Mouse (Mus musculus): Measurements from ENCODE around the gene Atp2b4. TPM values are rescaled to one million over a fixed set of nuclear protein-coding genes. Genes with fewer than 3 reads are reported as not detected.

Atp2b4 gene
- polyA plus RNA-seq, 1 experiment from 2014 or later = 10.4 TPM

DNA sequence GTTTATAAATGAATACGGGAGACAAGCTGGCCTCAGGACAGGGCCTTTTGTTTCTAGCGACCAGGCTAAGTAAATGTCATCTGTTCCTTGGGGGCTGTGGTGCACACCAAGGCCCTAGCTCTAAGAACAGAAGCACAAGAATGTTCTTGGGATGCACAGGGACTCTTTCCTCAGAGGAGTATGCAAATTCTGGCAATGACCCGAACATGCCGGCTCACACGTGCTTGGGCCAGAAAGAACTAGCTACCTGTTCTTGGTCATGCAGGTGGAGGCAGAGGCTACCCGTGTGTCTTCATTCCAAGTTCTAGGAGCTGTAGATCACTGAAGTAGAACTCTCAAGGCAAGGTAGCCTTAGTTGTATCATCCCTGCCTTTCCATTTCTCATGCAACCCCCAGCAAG, 59.7 kb downstream of the Atp2b4 start:
- 77% methylated on average over 6 of the region's 6 CpGs for WGBS
- Histone ChIP-seq H3K27ac (replicated peaks) (no peak overlapping the region), H3K36me3 (no peaks in the 10 kb centered on the region), H3K27me3 (no peaks in the 10 kb centered on the region), H3K4me1 (peaks cover 31% of the 10 kb centered on the region), H3K4me2 (replicated peaks) (no peak overlapping the region), H3K4me3 (no peak overlapping the region), H3K9ac (replicated peaks) (no peak overlapping the region), H3K9me3 (no peaks in the 10 kb centered on the region)
- no peak for ATAC-seq (replicated peaks)

DNA sequence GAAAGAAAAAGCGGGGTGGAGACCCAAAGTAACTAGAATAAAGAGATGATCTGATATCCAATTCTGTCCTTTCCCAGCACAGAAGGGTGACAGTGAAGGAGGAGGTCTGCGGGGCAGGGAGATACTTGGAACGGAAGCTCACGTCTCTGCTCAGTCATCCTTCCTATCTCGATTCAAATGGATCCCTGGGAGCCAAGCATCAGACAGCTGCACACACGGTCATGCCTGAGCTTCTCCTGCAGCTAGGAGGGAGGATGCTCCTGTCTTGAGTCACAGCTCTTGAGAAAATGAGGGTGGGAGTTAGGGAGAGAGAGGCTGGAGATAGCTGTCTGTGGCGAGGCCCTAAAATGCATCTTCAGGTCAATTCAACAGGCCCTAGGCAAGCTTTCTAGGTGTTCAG, 64.2 kb downstream of the Atp2b4 start:
- Histone ChIP-seq H3K36me3 (no peaks in the 10 kb centered on the region), H3K4me3 (no peak overlapping the region), H3K4me2 (replicated peaks) (no peak overlapping the region), H3K27me3 (no peaks in the 10 kb centered on the region), H3K9ac (replicated peaks) (0 out of 2 replicates have a peak overlapping the region, but pooled peaks have one; percentile 87), H3K9me3 (no peaks in the 10 kb centered on the region), H3K27ac (replicated peaks) (no peak overlapping the region), H3K4me1 (peaks cover 24% of the 10 kb centered on the region)
- peak; percentile 30; the same call in 1 of the 2 replicates for ATAC-seq (replicated peaks)
- 76% methylated on average over 7 of the region's 7 CpGs for WGBS

DNA sequence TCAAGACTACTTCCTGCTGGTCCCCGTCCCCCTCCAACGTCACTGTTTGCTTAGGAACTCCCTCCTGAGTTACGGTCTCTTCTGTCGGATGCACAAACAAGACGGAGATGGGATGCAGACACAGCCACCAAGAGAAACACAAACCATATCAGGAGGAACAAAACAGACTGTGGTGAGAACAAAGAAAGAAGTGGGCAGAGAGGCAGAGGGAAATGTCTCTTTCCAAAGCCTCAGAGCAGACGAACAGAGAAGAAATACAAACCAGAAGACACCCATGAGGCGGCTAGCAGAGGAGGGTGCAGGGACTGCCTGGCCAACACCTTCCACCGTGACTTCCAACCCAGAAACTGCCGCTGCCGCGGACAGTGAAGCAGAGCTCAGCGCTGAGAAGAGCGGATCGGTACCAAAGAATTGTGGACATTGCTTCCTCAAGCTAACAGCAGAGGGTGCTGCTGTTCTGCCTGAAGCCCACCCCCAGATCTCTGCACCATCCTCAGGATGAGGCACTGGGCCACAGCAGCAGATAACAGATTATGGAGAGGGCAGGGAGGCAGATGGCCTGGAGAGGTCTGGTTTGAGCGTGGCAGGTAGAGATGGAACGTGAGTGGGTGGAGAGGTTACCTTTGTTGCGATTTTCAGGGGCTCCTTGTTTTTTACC, 64.7 kb downstream of the Atp2b4 start:
- WGBS = 16% methylated on average over 17 of the region's 17 CpGs
- H3K4me3 ChIP-seq = peak overlapping the region; percentile 57
- peak overlapping the region; percentile 87 for H3K9ac ChIP-seq (replicated peaks)
- peak overlapping the region; percentile 58 for H3K4me2 ChIP-seq (replicated peaks)
- H3K27me3 ChIP-seq = no peaks in the 10 kb centered on the region
- no peaks in the 10 kb centered on the region for H3K36me3 ChIP-seq
- peak; percentile 93 for ATAC-seq (replicated peaks)
- H3K9me3 ChIP-seq = no peaks in the 10 kb centered on the region
- peaks cover 20% of the 10 kb centered on the region for H3K4me1 ChIP-seq
- 0 out of 2 replicates have a peak overlapping the region, but pooled peaks have one; percentile 38 for H3K27ac ChIP-seq (replicated peaks)

GRCm38 (mm10) chr1:133732814-133733213, 68.0 kb downstream of the Atp2b4 start:
- ATAC-seq (replicated peaks) = no peak
- Histone ChIP-seq H3K27ac (replicated peaks) (no peak overlapping the region), H3K4me3 (no peak overlapping the region), H3K9ac (replicated peaks) (no peak overlapping the region), H3K27me3 (no peaks in the 10 kb centered on the region), H3K9me3 (no peaks in the 10 kb centered on the region), H3K36me3 (peaks cover 9% of the 10 kb centered on the region), H3K4me1 (peaks cover 19% of the 10 kb centered on the region), H3K4me2 (replicated peaks) (no peak overlapping the region)
- 71% methylated on average over 11 of the region's 11 CpGs for WGBS

GRCm38 (mm10) chr1:133728339-133728738, 72.5 kb downstream of the Atp2b4 start:
- Histone ChIP-seq H3K27me3 (no peaks in the 10 kb centered on the region), H3K4me2 (replicated peaks) (no peak overlapping the region), H3K4me1 (no peaks in the 10 kb centered on the region), H3K27ac (replicated peaks) (no peak overlapping the region), H3K9ac (replicated peaks) (no peak overlapping the region), H3K4me3 (no peak overlapping the region), H3K36me3 (peaks cover 13% of the 10 kb centered on the region), H3K9me3 (no peaks in the 10 kb centered on the region)
- 84% methylated on average over 7 of the region's 7 CpGs for WGBS
- ATAC-seq (replicated peaks) = no peak

DNA sequence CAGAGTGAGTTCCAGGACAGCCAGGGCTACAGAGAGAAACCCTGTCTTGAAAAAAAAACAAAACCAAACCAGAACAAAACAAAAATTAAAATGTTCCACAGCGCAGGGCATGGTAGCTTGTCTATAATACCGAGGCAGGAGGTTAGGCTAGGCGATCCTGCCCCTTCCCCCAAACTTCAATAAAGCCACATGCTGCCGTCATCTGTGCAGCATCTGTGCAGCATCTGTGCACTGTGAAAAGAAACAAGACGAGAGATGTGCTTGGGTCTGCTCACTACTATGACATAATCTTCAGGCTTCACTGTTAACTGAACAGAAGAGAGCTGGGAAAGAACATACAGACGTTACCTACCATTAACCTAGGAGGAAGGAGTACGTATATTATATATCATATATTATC, 80.5 kb downstream of the Atp2b4 start:
- peaks cover 9% of the 10 kb centered on the region; the same call in 1 of the 2 replicates for H3K36me3 ChIP-seq
- H3K4me2 ChIP-seq (replicated peaks) = no peak overlapping the region
- no peak overlapping the region for H3K4me3 ChIP-seq
- WGBS = 85% methylated on average over 7 of the region's 7 CpGs
- H3K27ac ChIP-seq (replicated peaks) = no peak overlapping the region
- no peak overlapping the region for H3K9ac ChIP-seq (replicated peaks)
- ATAC-seq (replicated peaks) = no peak
- H3K9me3 ChIP-seq = no peaks in the 10 kb centered on the region
- H3K4me1 ChIP-seq = no peaks in the 10 kb centered on the region
- no peaks in the 10 kb centered on the region for H3K27me3 ChIP-seq

GRCm38 (mm10) chr1:133718786-133719185, 82.1 kb downstream of the Atp2b4 start:
- H3K27ac ChIP-seq (replicated peaks) = no peak overlapping the region
- H3K4me1 ChIP-seq = no peaks in the 10 kb centered on the region
- no peak for ATAC-seq (replicated peaks)
- no peak overlapping the region for H3K4me3 ChIP-seq
- H3K4me2 ChIP-seq (replicated peaks) = no peak overlapping the region
- WGBS = 90% methylated on average over 8 of the region's 8 CpGs
- H3K36me3 ChIP-seq = peaks cover 9% of the 10 kb centered on the region; the same call in 1 of the 2 replicates
- no peak overlapping the region for H3K9ac ChIP-seq (replicated peaks)
- no peaks in the 10 kb centered on the region for H3K27me3 ChIP-seq
- no peaks in the 10 kb centered on the region for H3K9me3 ChIP-seq

DNA sequence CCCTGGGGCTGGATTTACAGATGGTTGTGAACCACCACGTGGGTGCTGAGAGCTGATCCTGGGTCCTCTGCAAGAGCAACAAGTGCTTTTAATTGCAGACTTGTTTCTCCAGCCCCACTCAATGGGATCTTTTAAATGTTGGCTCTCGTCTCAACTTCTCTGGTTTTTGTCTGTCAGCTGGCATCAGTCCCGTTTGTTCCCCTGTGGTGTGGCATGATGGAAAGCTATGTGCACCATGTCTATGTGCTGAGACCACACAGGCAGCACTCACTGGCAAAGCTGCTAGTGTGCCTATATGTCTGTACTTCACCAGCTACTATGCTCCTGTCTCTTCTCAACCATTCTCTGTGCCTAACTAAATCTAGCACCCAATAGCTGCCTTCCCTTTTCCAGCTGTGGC, 82.5 kb downstream of the Atp2b4 start:
- Histone ChIP-seq H3K36me3 (peaks cover 9% of the 10 kb centered on the region; the same call in 1 of the 2 replicates), H3K4me2 (replicated peaks) (no peak overlapping the region), H3K4me1 (0 out of 2 replicates have a peak, but pooled peaks cover 1% of the 10 kb centered on the region), H3K9ac (replicated peaks) (no peak overlapping the region), H3K27ac (replicated peaks) (no peak overlapping the region), H3K4me3 (no peak overlapping the region), H3K9me3 (no peaks in the 10 kb centered on the region), H3K27me3 (no peaks in the 10 kb centered on the region)
- ATAC-seq (replicated peaks) = no peak
- WGBS = 60% methylated on average over 3 of the region's 3 CpGs

- Histone ChIP-seq H3K9me3 (no peaks in the 10 kb centered on the region), H3K36me3 (peaks cover 9% of the 10 kb centered on the region; the same call in 1 of the 2 replicates), H3K4me1 (0 out of 2 replicates have a peak, but pooled peaks cover 8% of the 10 kb centered on the region), H3K4me2 (replicated peaks) (no peak overlapping the region), H3K27ac (replicated peaks) (no peak overlapping the region), H3K27me3 (no peaks in the 10 kb centered on the region), H3K9ac (replicated peaks) (no peak overlapping the region), H3K4me3 (no peak overlapping the region)
- no peak for ATAC-seq (replicated peaks)
- WGBS = 30% methylated on average over 7 of the region's 7 CpGs
These were observed 84.4 kb downstream of the Atp2b4 start for GRCm38 (mm10) chr1:133716464-133716863.

DNA sequence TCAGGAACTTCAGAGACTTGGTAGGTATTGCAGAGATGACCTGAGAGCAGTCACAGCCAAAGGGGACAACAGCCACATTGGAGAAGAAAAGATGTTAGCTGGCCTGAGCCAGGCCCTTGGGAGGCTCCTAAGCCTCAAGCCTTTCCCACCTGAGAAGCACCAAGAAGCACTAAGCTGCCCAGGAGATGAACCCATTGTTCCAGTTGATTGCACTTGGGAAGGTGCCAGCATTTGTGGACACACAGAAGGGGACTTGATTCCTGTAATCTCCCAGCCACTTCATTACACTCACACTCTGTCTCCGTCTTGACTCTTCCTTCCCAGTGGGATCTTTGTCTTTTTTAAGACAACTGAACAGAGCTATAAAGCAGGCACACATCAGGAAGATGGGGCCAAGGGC, 85.7 kb downstream of the Atp2b4 start:
- no peaks in the 10 kb centered on the region for H3K9me3 ChIP-seq
- no peaks in the 10 kb centered on the region for H3K27me3 ChIP-seq
- 39% methylated on average over 1 of the region's 1 CpGs for WGBS
- H3K4me1 ChIP-seq = 0 out of 2 replicates have a peak, but pooled peaks cover 8% of the 10 kb centered on the region
- no peak overlapping the region for H3K4me2 ChIP-seq (replicated peaks)
- no peak overlapping the region for H3K4me3 ChIP-seq
- peaks cover 9% of the 10 kb centered on the region; the same call in 1 of the 2 replicates for H3K36me3 ChIP-seq
- H3K27ac ChIP-seq (replicated peaks) = no peak overlapping the region
- no peak overlapping the region for H3K9ac ChIP-seq (replicated peaks)
- no peak for ATAC-seq (replicated peaks)

DNA sequence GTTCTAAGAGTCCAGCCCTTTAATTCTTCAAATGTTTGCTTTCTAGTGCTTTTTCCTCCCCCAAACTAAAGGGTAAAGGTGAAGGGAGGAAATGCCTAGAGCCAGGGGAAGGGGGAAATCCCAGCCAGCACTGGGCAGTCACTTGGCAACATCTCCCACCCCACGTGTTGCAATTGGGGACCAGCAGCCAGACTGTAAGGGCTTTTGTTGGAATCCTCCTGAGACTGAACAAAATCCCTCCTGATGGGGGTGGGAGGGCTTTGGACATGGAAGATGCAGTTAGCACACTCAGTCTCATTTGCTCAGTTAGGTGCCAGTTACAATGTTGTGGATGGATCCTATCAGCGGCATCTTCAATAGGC, 87.9 kb downstream of the Atp2b4 start:
- Histone ChIP-seq H3K4me3 (no peak overlapping the region), H3K9ac (replicated peaks) (no peak overlapping the region), H3K36me3 (peaks cover 9% of the 10 kb centered on the region; the same call in 1 of the 2 replicates), H3K9me3 (no peaks in the 10 kb centered on the region), H3K27me3 (no peaks in the 10 kb centered on the region), H3K4me1 (0 out of 2 replicates have a peak, but pooled peaks cover 8% of the 10 kb centered on the region), H3K4me2 (replicated peaks) (no peak overlapping the region), H3K27ac (replicated peaks) (no peak overlapping the region)
- ATAC-seq (replicated peaks) = no peak
- WGBS = 39% methylated on average over 2 of the region's 2 CpGs

GRCm38 (mm10) chr1:133712288-133713008, 88.4 kb downstream of the Atp2b4 start:
- H3K9ac ChIP-seq (replicated peaks) = no peak overlapping the region
- H3K9me3 ChIP-seq = no peaks in the 10 kb centered on the region
- 0 out of 2 replicates have a peak, but pooled peaks cover 8% of the 10 kb centered on the region for H3K4me1 ChIP-seq
- H3K27ac ChIP-seq (replicated peaks) = no peak overlapping the region
- H3K4me3 ChIP-seq = no peak overlapping the region
- no peak overlapping the region for H3K4me2 ChIP-seq (replicated peaks)
- 63% methylated on average over 12 of the region's 12 CpGs for WGBS
- H3K36me3 ChIP-seq = peaks cover 4% of the 10 kb centered on the region; the same call in 1 of the 2 replicates
- no peaks in the 10 kb centered on the region for H3K27me3 ChIP-seq
- ATAC-seq (replicated peaks) = no peak
